Mouse (Mus musculus) liver, adult 2 months (tissue): ENCODE results near the gene Exosc3.

Source experiments
- CTCF ChIP-seq: fragments of 200-500 bp; IDR thresholded peaks from 2 replicates; pipeline ENCODE4 v1.5.1; 2011; ENCODE audit warnings: low read depth, low read length, control low read depth
- POLR2A ChIP-seq: fragments of 200-500 bp; IDR thresholded peaks from 2 replicates; pipeline ENCODE4 v1.6.1; 2011; ENCODE audit warnings: low read length, control low read depth; ENCODE audit not compliant: insufficient read depth; ENCODE audit errors: extremely low read depth

GRCm38 (mm10) chr4:45296662-45297564 is 45.6 kb downstream of the Exosc3 start, which contains the start of gene Trmt10b:
- no peak for TF ChIP-seq POLR2A
- no peak for TF ChIP-seq CTCF
